In genomic region chr8:74853488-74853887, GRCm38 (mm10) we compare ENCODE assay signal across 8 mouse cellular contexts. TPM values are rescaled to one million over a fixed set of nuclear protein-coding genes. Genes with fewer than 3 reads are reported as not detected.
DNase-seq lines count a peak whose midpoint lies in the region.

No protein-coding gene starts in this region.

- peak; percentile 8 for DNase-seq in adrenal gland, adult 2 months
- no peak for DNase-seq in adrenal gland, adult 8-10 months
- DNase-seq in right cerebral cortex, adult 18-20 months = peak; percentile 67
- no peak for DNase-seq in right cerebral cortex, postnatal 36 days (ENCODE audit: low spot score in 2 of 2)
- DNase-seq in frontal cortex, adult 2 months (ENCODE audit: extremely low spot score in 1 of 2, low spot score in 1 of 2) = peak; percentile 17 to 86
- peak; percentile 57 to 63 for DNase-seq in left cerebral cortex, postnatal 10 days (ENCODE audit: extremely low spot score in 1 of 2, low spot score in 2 of 2)
- DNase-seq in right cerebral cortex, postnatal 14 days = peak; percentile 67
- DNase-seq in yolk sac, embryonic 10.5 days (ENCODE audit: low spot score) = no peak

- intact Hi-C loops in left cerebral cortex, postnatal 10 days (cut with DNase I) = loop anchor here (2.0 kb wide), 1 partner anchor 1499 kb away; no protein-coding TSS in a partner anchor

RNA-seq across cellular contexts. Expression of gene Isx, which starts 19.5 kb away (rescaled TPM):
- total RNA-seq in adrenal gland, adult 2 months (2021) = not detected
- polyA plus RNA-seq in adrenal gland, adult 2 months (2012; rRNA removed) = 0.28 TPM in 1 of 2 replicates, not detected in the other
- total RNA-seq in adrenal gland, adult 8-10 months (2022) = not detected
- not detected in 2 replicates for polyA plus RNA-seq in frontal cortex, adult 2 months (2012; rRNA removed)
- total RNA-seq in left cerebral cortex, postnatal 10 days (2021) = not detected

Comparison
In these comparisons a context has a peak if more than half of its experiments do, and no peak if none do; other contexts are left out.
1. DNase-seq: peak in adrenal gland, adult 2 months (single experiment), right cerebral cortex, adult 18-20 months (single experiment), frontal cortex, adult 2 months (2 of 2), left cerebral cortex, postnatal 10 days (2 of 2) and right cerebral cortex, postnatal 14 days (single experiment); none in adrenal gland, adult 8-10 months (single experiment), right cerebral cortex, postnatal 36 days (0 of 2) and yolk sac, embryonic 10.5 days (single experiment).